Mouse (Mus musculus) midbrain, embryonic 16.5 days (tissue): ENCODE measurements around the gene Rest. TPM values are rescaled to one million over a fixed set of nuclear protein-coding genes. Genes with fewer than 3 reads are reported as not detected.

Experiments used
- ATAC-seq: fragments of 200-750 bp; cut with Nextera tagmentation; 2 replicates; pipeline ENCODE4 v1.8.0; 2017; ENCODE audit warnings: moderate TSS enrichment
- H3K27ac ChIP-seq: fragments of 300-500 bp; sonication (generic); 2 replicates; pipeline ENCODE4 v1.5.1; 2014; ENCODE audit warnings: mild to moderate bottlenecking, low read length, mixed read lengths
- H3K27me3 ChIP-seq: fragments of 300-500 bp; sonication (generic); 2 replicates; pipeline ENCODE4 v1.6.1; 2014; ENCODE audit warnings: low read depth, low read length, mixed read lengths; ENCODE audit not compliant: control insufficient read depth, insufficient read depth
- H3K36me3 ChIP-seq: fragments of 300-500 bp; sonication (generic); 2 replicates; pipeline ENCODE4 v1.6.1; 2014; ENCODE audit warnings: mild to moderate bottlenecking, low read length, moderate library complexity, mixed read lengths; ENCODE audit not compliant: control insufficient read depth, insufficient read depth
- H3K4me1 ChIP-seq: fragments of 300-500 bp; sonication (generic); 2 replicates; pipeline ENCODE4 v1.6.1; 2014; ENCODE audit warnings: mild to moderate bottlenecking, low read length, mixed read lengths; ENCODE audit not compliant: control insufficient read depth, insufficient read depth
- H3K4me2 ChIP-seq: fragments of 300-500 bp; sonication (generic); 2 replicates; pipeline ENCODE4 v1.6.1; 2014; ENCODE audit warnings: mild to moderate bottlenecking, low read length, mixed read lengths
- H3K4me3 ChIP-seq: fragments of 300-500 bp; sonication (generic); 2 replicates; pipeline ENCODE4 v1.5.1; 2014; ENCODE audit warnings: low read depth, mild to moderate bottlenecking, low read length, moderate library complexity, mixed read lengths
- H3K9ac ChIP-seq: fragments of 300-500 bp; sonication (generic); 2 replicates; pipeline ENCODE4 v1.6.1; 2014; ENCODE audit warnings: low read depth, low read length, mixed read lengths
- H3K9me3 ChIP-seq: fragments of 300-500 bp; sonication (generic); replicated peaks from 2 replicates; pipeline ENCODE4 v1.6.1; 2014; ENCODE audit warnings: mild to moderate bottlenecking, low read length, mixed read lengths; ENCODE audit not compliant: control insufficient read depth, poor library complexity, severe bottlenecking
- whole genome bisulfite sequencing: fragments of 180-500 bp; shearing (Covaris S2); extraction: QIAGEN DNeasy Blood & Tissue Kit; methylation state at CpG from one replicate; pipeline ENCODE4 v1.1.7; 2014; 5-methylcytosine and 5-hydroxymethylcytosine counted together
- polyA plus RNA-seq: library from polyadenylated mRNA; unstranded; fragments of >200 nt; fragmentation: Nextera tagmentation; extraction: Ambion mirVana; gene quantifications from 2 replicates; pipeline ENCODE4 v1.2.1, GENCODE M21; 2015

Gene Rest
- polyA plus RNA-seq, 1 experiment from 2014 or later = 4.9 TPM

- Histone ChIP-seq H3K9me3 (no peaks in the 10 kb centered on the region), H3K4me3 (no peak overlapping the region), H3K27me3 (no peaks in the 10 kb centered on the region), H3K4me1 (peaks cover 16% of the 10 kb centered on the region), H3K4me2 (no peak overlapping the region), H3K27ac (no peak overlapping the region), H3K9ac (no peak overlapping the region), H3K36me3 (no peaks in the 10 kb centered on the region)
- ATAC-seq = peak; percentile 58; the same call in 1 of the 2 replicates
- WGBS = 27% methylated on average over 8 of the region's 8 CpGs
Measured at GRCm38 (mm10) chr5:77244331-77244987, 20.8 kb upstream of the Rest start.

- peaks cover 16% of the 10 kb centered on the region for H3K4me1 ChIP-seq
- peak overlapping the region; percentile 50 for H3K4me2 ChIP-seq
- no peak; the same call in 1 of the 2 replicates for ATAC-seq
- no peaks in the 10 kb centered on the region for H3K36me3 ChIP-seq
- H3K27me3 ChIP-seq = no peaks in the 10 kb centered on the region
- H3K4me3 ChIP-seq = no peak overlapping the region
- peak overlapping the region; percentile 0; the same call in 1 of the 2 replicates for H3K9ac ChIP-seq
- WGBS = 39% methylated on average over 7 of the region's 7 CpGs
- no peaks in the 10 kb centered on the region for H3K9me3 ChIP-seq
- H3K27ac ChIP-seq = no peak overlapping the region
Measured at GRCm38 (mm10) chr5:77245463-77245786, 19.9 kb upstream of the Rest start.

- H3K27ac ChIP-seq = no peak overlapping the region
- peak; percentile 68; the same call in 1 of the 2 replicates for ATAC-seq
- H3K4me3 ChIP-seq = 0 out of 2 replicates have a peak overlapping the region, but pooled peaks have one; percentile 6
Measured at GRCm38 (mm10) chr5:77245787-77246671, 19.3 kb upstream of the Rest start.

GRCm38 (mm10) chr5:77250083-77250482 is 15.2 kb upstream of the Rest start:
- H3K9me3 ChIP-seq = no peaks in the 10 kb centered on the region

More at GRCm38 (mm10) chr5:77245787-77246671, 19.3 kb upstream of the Rest start:
- 23% methylated on average over 26 of the region's 26 CpGs for WGBS
- H3K4me1 ChIP-seq = peaks cover 16% of the 10 kb centered on the region
- H3K9ac ChIP-seq = peak overlapping the region; percentile 0; the same call in 1 of the 2 replicates
- no peaks in the 10 kb centered on the region for H3K27me3 ChIP-seq
- peak overlapping the region; percentile 50 for H3K4me2 ChIP-seq
- no peaks in the 10 kb centered on the region for H3K36me3 ChIP-seq
- no peaks in the 10 kb centered on the region for H3K9me3 ChIP-seq

GRCm38 (mm10) chr5:77251656-77252055 is 13.6 kb upstream of the Rest start:
- Histone ChIP-seq H3K4me3 (no peak overlapping the region), H3K9ac (no peak overlapping the region), H3K4me1 (no peaks in the 10 kb centered on the region), H3K27ac (no peak overlapping the region), H3K9me3 (no peaks in the 10 kb centered on the region), H3K27me3 (no peaks in the 10 kb centered on the region), H3K4me2 (no peak overlapping the region), H3K36me3 (no peaks in the 10 kb centered on the region)
- WGBS = 31% methylated on average over 5 of the region's 5 CpGs
- ATAC-seq = no peak

More at GRCm38 (mm10) chr5:77250083-77250482, 15.2 kb upstream of the Rest start:
- Histone ChIP-seq H3K9ac (no peak overlapping the region), H3K4me1 (peaks cover 12% of the 10 kb centered on the region), H3K27ac (no peak overlapping the region), H3K27me3 (no peaks in the 10 kb centered on the region), H3K36me3 (no peaks in the 10 kb centered on the region), H3K4me2 (no peak overlapping the region), H3K4me3 (no peak overlapping the region)
- ATAC-seq = no peak
- WGBS = 76% methylated on average over 9 of the region's 9 CpGs

GRCm38 (mm10) chr5:77252115-77252827 is 13.0 kb upstream of the Rest start:
- Histone ChIP-seq H3K27ac (no peak overlapping the region), H3K9ac (no peak overlapping the region), H3K4me2 (no peak overlapping the region), H3K4me1 (no peaks in the 10 kb centered on the region), H3K36me3 (no peaks in the 10 kb centered on the region), H3K27me3 (no peaks in the 10 kb centered on the region), H3K9me3 (no peaks in the 10 kb centered on the region), H3K4me3 (no peak overlapping the region)
- WGBS = 64% methylated on average over 8 of the region's 8 CpGs
- ATAC-seq = no peak

- Histone ChIP-seq H3K4me3 (no peak overlapping the region), H3K9me3 (no peaks in the 10 kb centered on the region), H3K4me1 (no peaks in the 10 kb centered on the region), H3K9ac (no peak overlapping the region), H3K27ac (no peak overlapping the region), H3K4me2 (no peak overlapping the region), H3K27me3 (no peaks in the 10 kb centered on the region), H3K36me3 (no peaks in the 10 kb centered on the region)
- no peak for ATAC-seq
- 97% methylated on average over 1 of the region's 1 CpGs for WGBS
Measured at GRCm38 (mm10) chr5:77253154-77253553, 12.1 kb upstream of the Rest start.

- Histone ChIP-seq H3K27ac (no peak overlapping the region), H3K27me3 (no peaks in the 10 kb centered on the region), H3K36me3 (no peaks in the 10 kb centered on the region), H3K4me1 (no peaks in the 10 kb centered on the region), H3K9ac (no peak overlapping the region), H3K4me3 (no peak overlapping the region), H3K9me3 (no peaks in the 10 kb centered on the region), H3K4me2 (no peak overlapping the region)
- ATAC-seq = no peak
- 74% methylated on average over 3 of the region's 3 CpGs for WGBS
Measured at GRCm38 (mm10) chr5:77254402-77254801, 10.9 kb upstream of the Rest start.
